Mouse (Mus musculus): Measurements from ENCODE around the gene Hoxa11.

Gene Hoxa11

DNA sequence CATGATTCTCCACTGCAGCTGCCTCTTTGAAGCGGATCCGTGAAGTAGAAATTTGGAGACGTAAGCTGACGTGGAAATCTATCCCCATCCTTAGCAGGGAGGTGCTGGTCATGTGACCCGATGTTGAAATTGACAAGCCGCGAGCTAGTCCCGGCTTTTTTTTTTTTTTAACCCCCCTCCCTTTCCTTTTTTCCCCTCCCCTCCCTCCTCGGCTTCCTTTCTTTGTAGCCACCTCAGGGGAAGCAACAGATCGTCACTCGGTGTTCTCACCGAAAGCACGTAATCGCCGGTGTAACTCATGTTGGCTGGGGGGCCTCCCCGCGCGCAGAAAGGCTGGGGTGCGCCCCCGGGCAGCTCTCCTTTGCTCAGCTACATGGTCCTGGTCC is at the start of gene Hoxa11:
TSS of gene Hoxa11 (minus strand) at position 54 of the 386 bp plus-strand sequence.
- no peak for DNase-seq

- no peak for DNase-seq
These were observed 49.0 kb upstream of the Hoxa11 start for GRCm38 (mm10) chr6:52294616-52295015.

DNA sequence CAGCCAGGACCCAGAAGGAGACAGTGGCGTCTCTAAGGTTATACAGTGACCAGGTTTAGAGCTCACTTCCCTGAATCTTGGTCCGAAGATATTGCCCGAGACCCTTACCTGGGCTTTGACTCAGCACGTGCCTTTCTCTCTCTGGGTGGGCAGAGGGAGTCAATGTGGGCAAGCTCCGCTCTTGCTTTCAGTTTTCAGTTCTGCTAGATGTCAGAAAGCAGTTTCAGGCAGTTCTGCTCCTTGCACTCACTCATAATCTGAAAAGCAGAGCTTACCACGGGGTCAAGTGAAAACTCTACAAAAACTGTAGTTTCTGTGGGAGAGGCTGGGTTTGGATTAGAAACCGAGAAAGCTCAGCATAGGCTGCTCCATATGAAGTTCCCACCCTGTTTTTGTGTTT is 46.7 kb upstream of the Hoxa11 start:
- no peak for DNase-seq

DNA sequence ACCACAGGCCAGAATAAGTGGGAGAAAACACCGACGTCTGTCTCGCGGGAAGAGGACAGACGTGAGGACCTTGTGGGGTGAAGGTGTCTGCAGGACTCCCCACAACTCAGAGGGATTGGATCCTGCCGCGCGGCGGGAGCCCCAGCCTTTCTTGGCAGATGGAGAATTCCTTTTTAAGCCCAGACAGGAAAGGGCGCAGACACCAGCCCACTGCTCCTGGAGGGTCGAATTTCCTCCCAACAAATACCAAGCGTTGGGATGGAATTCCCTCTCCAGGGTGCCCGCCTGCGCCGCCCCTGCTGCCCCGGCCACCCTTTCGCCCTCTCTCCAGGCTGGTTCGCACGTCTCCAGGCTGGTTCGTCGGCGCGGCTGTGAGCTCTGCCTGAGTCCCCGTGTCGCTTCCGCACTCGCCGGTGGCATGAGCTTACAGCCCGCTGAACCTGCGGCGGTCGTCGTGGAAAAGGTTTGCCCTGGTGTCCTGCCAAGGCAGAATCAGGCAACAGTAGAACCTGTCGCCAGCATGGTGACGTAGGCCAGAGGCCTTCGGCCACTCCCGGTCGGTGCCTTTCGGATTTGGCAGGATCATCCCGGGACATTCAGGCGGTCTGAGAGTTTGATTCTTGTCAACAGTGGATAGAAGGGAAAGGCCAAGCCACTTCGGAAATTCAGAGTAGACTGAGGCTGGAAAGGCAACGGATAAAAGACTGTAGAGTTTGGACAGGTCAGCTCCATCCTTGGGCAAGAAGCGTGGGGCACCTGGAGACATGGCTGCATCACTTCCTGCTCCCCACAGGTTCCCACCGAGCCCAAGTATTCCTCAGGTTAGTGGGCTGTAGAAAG is 45.6 kb upstream of the Hoxa11 start:
- DNase-seq: no peak

GRCm38 (mm10) chr6:52290186-52290585 is 44.6 kb upstream of the Hoxa11 start:
- no peak for DNase-seq

DNA sequence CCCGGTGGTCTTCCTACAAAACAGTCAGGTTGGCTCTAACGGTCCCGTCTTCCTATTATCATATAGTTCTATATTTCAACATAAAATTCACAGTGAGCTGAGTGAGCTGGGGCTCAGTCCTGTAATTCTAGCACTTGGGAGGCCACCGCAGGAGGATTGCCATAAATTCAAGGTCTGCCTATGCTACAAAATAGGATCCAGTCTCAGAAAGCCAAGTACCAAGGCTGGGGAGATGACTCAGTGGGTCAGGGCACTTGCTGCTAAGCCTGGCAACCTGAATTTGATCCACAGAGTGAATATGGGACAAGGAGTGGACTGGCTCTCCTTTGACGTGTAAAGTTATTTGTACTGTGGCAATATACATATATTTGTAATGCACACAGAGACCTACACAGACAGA is 38.3 kb upstream of the Hoxa11 start:
- no peak for DNase-seq

DNA sequence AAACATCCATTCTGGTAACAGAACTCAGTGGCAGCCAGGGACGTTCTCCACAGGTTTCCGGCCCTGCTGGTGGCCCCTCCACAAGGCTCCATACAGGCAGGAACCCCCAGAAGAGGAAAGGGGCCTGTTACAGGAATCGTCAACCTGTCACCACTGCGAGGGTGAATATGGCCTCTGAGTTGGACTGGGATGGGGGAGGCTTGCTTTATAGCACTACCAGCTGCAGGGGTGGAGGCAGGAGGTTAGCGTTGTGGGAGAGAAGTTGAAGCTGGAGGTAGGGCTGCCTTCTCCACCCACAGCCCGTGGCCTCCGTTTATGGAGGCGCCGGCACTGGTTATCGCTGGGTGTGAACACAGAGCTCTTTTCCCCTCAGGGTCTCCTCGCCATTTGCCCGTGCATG is 35.5 kb upstream of the Hoxa11 start:
- DNase-seq: no peak

- no peak for DNase-seq
These were observed 31.3 kb upstream of the Hoxa11 start for GRCm38 (mm10) chr6:52276920-52277319.

- no peak for DNase-seq
These were observed 30.8 kb upstream of the Hoxa11 start for GRCm38 (mm10) chr6:52276382-52276781.

- DNase-seq: no peak
These were observed 30.1 kb upstream of the Hoxa11 start for GRCm38 (mm10) chr6:52275563-52276280.

DNA sequence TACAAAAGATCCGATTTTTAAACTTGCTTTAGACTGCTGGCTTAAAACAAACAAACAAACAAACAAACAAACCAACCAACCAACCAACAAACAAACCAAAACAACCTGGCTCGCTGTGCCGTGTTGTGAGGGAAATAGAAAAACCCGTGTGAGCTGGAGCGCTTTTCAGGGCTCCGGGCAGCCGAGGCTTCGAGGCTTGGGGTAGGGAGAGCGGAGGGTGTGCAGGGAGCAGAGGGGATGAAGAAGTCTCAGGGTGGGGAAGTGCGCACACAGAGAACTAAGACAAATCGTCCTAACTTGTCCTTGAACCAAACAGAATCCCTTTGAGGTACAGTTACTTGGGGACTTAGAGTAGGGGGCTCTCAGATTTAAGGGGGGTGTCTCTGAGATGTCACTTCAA is 29.0 kb upstream of the Hoxa11 start:
- no peak for DNase-seq

DNA sequence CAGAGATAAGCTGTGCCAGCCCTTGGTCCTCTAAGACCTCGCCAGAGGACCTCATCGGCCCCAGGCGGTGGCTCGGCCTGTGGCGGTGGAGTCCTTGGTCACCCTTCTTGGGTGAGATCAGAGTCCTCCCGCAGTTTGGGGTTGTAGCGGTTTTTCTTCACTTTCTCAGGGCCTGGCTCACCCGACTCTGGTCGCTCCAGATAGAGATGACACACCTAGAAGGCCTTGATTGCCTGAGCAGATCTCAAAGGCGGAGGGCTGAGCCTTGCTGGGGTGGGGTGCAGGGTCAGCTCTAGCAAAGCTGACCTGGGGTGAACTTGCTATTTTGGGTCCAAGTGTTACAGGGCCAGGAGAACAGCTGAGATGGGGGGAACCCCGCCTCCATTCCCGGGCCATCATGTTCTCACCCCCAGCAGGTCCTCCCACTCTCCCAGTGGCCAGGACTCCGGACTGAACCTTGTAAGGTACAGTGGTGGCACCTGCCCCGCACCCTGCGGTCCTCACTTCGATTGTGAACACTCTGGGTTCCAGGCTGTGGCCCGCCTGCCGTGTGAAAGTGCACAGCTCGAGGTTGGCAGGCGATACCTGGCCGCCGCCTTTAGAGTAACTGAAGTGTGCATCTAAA is 28.2 kb upstream of the Hoxa11 start:
- no peak for DNase-seq

DNA sequence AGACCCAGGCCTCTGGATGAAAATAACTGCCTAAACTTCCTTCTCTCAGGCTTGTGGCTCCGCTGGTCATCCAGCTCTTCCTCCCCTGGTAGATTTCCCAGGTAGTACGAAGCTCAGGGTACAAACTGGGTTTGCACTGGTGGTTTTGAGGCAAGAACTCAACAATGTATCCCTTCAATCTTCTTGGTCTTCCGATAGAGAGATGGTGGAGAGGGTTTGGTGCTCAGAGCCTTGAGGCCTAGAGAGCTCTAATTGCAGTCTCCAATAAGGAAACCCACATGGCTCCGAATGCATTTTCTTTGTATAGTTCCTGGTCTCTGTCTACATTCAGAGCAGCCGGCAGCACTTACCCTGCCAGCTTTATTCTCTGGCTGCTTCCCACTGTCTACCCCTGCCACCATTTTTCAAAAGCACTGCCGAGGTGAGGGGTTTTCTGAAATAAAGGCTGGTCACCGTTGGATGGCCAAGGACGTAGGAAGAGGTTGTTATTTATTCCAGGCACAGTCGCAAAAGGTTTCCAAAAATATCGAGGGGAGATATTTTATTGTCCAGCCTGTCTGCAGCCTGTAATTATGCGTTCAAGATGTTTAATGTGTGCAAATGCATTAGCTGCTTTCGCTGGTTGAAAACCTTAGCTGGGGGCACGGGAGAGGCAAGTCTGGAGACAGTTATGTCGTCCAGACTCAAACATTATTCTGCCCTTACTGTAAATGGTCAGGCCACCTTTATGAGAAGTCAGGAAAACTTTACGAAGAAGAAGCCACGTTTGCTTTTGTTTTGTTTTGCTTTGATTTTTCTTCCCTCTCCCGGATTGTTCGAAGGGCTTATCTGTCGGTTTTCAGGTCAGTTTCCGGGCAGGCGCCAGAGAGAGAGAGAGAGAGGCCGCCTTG is 27.4 kb upstream of the Hoxa11 start:
- no peak for DNase-seq

- peak; percentile 67 for DNase-seq
These were observed 25.2 kb upstream of the Hoxa11 start for GRCm38 (mm10) chr6:52270494-52271480.

DNA sequence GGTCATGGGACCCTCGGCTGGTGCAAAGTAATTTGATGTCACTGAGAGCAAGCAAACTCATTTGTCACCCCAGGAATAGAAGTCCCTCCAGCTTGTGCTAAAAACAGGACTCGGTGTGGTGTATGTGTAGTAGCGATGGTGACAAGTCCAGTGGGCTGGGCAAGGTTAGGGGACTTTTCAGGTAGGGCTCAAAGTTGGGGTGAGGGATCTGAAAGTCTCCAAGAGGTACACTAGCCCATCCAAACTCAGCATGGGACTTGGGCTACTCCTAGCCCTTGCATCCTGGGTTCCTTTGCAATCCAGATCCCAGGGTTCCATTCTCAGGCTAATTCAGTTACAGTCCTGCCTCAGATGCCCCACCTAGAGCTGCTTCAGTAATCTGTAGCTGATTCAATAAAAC is 23.1 kb upstream of the Hoxa11 start:
- no peak for DNase-seq

DNA sequence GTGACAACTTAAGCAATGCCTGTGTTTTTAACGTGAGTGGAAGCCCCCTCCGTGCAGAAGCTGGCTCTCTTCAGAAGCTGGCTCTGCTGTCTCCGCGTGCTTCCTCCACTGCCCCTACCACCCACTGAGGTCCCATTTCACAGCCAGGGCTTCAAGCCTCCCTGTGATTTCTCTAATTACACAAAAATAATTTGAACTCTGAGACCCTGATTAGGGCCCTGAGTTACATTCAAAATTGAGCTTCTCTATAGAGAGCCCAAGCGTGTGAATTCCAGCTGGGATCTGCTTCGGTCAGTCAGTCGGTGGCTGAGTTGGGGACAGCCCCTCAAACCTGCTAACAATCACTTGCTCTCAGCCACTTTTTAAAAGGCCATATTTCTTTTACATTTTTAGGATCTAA is 22.7 kb upstream of the Hoxa11 start:
- DNase-seq: no peak

GRCm38 (mm10) chr6:52267691-52268090 is 22.1 kb upstream of the Hoxa11 start:
- DNase-seq: no peak

GRCm38 (mm10) chr6:52267221-52267620 is 21.6 kb upstream of the Hoxa11 start:
- no peak for DNase-seq

GRCm38 (mm10) chr6:52266666-52266985 is 21.0 kb upstream of the Hoxa11 start:
- DNase-seq: no peak

- no peak for DNase-seq
These were observed 20.5 kb upstream of the Hoxa11 start for GRCm38 (mm10) chr6:52265913-52266665.

- no peak for DNase-seq
These were observed 19.8 kb upstream of the Hoxa11 start for GRCm38 (mm10) chr6:52265306-52265912.
